Mouse (Mus musculus) olfactory bulb, adult 2 months (tissue): ENCODE measurements around the gene Ppp1r14c.

Source experiments
- CTCF ChIP-seq: fragments of 200-500 bp; IDR thresholded peaks from 2 replicates; pipeline ENCODE4 v1.5.1; 2012; ENCODE audit warnings: low read depth, mild to moderate bottlenecking, low read length, moderate library complexity; ENCODE audit not compliant: insufficient read depth
- POLR2A ChIP-seq: fragments of 200-500 bp; IDR thresholded peaks from 2 replicates; pipeline ENCODE4 v1.6.1; 2012; ENCODE audit warnings: mild to moderate bottlenecking, low read depth, low read length, moderate library complexity; ENCODE audit not compliant: insufficient read depth

DNA sequence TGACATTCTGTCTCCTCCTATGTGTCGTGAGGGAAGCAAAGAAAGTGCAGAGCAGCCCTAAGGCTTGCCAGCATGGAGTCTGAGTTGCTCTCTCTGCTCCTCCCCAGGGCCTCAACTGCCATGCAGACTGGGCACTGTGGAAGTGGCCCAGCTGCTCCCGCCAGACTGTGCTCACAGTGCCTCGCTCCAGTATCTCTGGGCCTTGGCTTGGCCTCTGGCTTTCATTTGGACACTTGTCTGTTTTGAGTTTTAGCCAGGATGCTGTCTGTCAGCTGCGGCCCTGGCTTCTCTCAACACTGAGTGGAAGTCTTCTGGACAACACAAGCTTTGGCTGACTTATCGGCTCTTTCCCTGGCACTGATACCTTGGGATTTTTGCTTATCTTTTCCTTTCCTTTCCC lies 49.0 kb downstream of the Ppp1r14c start:
- TF ChIP-seq POLR2A (no peak), CTCF (no peak)
